Mouse (Mus musculus) heart, embryonic 10.5 days (tissue): ENCODE measurements around the gene Lgals12. TPM values are rescaled to one million over a fixed set of nuclear protein-coding genes. Genes with fewer than 3 reads are reported as not detected.

Experiments
- DNase-seq: peaks from one replicate; pipeline ENCODE4 v3.0.0-alpha.2; 2017; ENCODE audit warnings: low spot score
- H3K27ac ChIP-seq: fragments of 300-500 bp; sonication (generic); 2 replicates; pipeline ENCODE4 v1.5.1; 2016; ENCODE audit warnings: mild to moderate bottlenecking
- H3K27me3 ChIP-seq: fragments of 300-500 bp; sonication (generic); 2 replicates; pipeline ENCODE4 v1.6.1; 2016; ENCODE audit warnings: mild to moderate bottlenecking; ENCODE audit not compliant: poor library complexity, insufficient read depth, severe bottlenecking
- H3K36me3 ChIP-seq: fragments of 300-500 bp; sonication (generic); 2 replicates; pipeline ENCODE4 v1.6.1; 2016; ENCODE audit warnings: mild to moderate bottlenecking, moderate library complexity
- H3K4me1 ChIP-seq: fragments of 300-500 bp; sonication (generic); 2 replicates; pipeline ENCODE4 v1.6.1; 2016; ENCODE audit warnings: mild to moderate bottlenecking
- H3K4me3 ChIP-seq: fragments of 300-500 bp; sonication (generic); 2 replicates; pipeline ENCODE4 v1.5.1; 2016; ENCODE audit warnings: mild to moderate bottlenecking, moderate library complexity
- H3K9me3 ChIP-seq: fragments of 300-500 bp; sonication (generic); 2 replicates; pipeline ENCODE4 v1.6.1; 2016; ENCODE audit warnings: mild to moderate bottlenecking, moderate library complexity
- WGBS: fragments of 180-500 bp; shearing (Covaris S2); methylation state at CpG from one replicate; pipeline ENCODE4 v1.1.7; 2016; 5-methylcytosine and 5-hydroxymethylcytosine counted together
- polyA plus RNA-seq: library from polyadenylated mRNA; unstranded; fragments of >200 nt; fragmentation: Nextera tagmentation; extraction: Ambion mirVana; gene quantifications from 2 replicates; pipeline ENCODE4 v1.2.1, GENCODE M21; 2016

The Lgals12 gene
- polyA plus RNA-seq = 0.06 TPM in 1 of 2 replicates, not detected in the other

GRCm38 (mm10) chr19:7606801-7607689, at the start of gene Lgals12:
Lgals12 (minus strand) TSS chr19:7607193.
- H3K27me3 ChIP-seq = peaks cover 41% of the 10 kb centered on the region
- no peaks in the 10 kb centered on the region for H3K36me3 ChIP-seq
- H3K9me3 ChIP-seq = no peaks in the 10 kb centered on the region
- 5% methylated on average over 15 of the region's 15 CpGs for WGBS
- peaks cover 22% of the 10 kb centered on the region for H3K4me1 ChIP-seq
- H3K4me3 ChIP-seq = peak within 1 kb of the TSS; percentile 55
- 0 out of 2 replicates have a peak within 1 kb of the TSS, but pooled peaks have one; percentile 36 for H3K27ac ChIP-seq
- peak; percentile 74 for DNase-seq

- Histone ChIP-seq H3K36me3 (no peaks in the 10 kb centered on the region), H3K4me3 (no peak overlapping the region), H3K27ac (no peak overlapping the region), H3K9me3 (no peaks in the 10 kb centered on the region), H3K27me3 (no peaks in the 10 kb centered on the region), H3K4me1 (no peaks in the 10 kb centered on the region)
- DNase-seq = no peak
- WGBS = 83% methylated on average over 8 of the region's 8 CpGs
Observed at GRCm38 (mm10) chr19:7648913-7649666, 42.1 kb upstream of the Lgals12 start.

GRCm38 (mm10) chr19:7633786-7634185, 26.8 kb upstream of the Lgals12 start:
- Histone ChIP-seq H3K4me3 (no peak overlapping the region), H3K36me3 (no peaks in the 10 kb centered on the region), H3K4me1 (no peaks in the 10 kb centered on the region), H3K9me3 (no peaks in the 10 kb centered on the region), H3K27me3 (no peaks in the 10 kb centered on the region), H3K27ac (no peak overlapping the region)
- no peak for DNase-seq
- WGBS = 65% methylated on average over 1 of the region's 1 CpGs

- DNase-seq = no peak
- no peaks in the 10 kb centered on the region for H3K9me3 ChIP-seq
- no peaks in the 10 kb centered on the region for H3K4me1 ChIP-seq
- no peak overlapping the region for H3K4me3 ChIP-seq
- H3K27me3 ChIP-seq = no peaks in the 10 kb centered on the region
- H3K36me3 ChIP-seq = no peaks in the 10 kb centered on the region
- H3K27ac ChIP-seq = no peak overlapping the region
Observed at GRCm38 (mm10) chr19:7633021-7633420, 26.0 kb upstream of the Lgals12 start.

GRCm38 (mm10) chr19:7617696-7618095, 10.7 kb upstream of the Lgals12 start:
- Histone ChIP-seq H3K9me3 (no peaks in the 10 kb centered on the region), H3K4me1 (no peaks in the 10 kb centered on the region), H3K36me3 (no peaks in the 10 kb centered on the region), H3K27ac (no peak overlapping the region), H3K27me3 (peaks cover 29% of the 10 kb centered on the region), H3K4me3 (no peak overlapping the region)
- peak; percentile 72 for DNase-seq
- WGBS = 39% methylated on average over 7 of the region's 7 CpGs

- 67% methylated on average over 3 of the region's 3 CpGs for WGBS
- H3K4me3 ChIP-seq = no peak overlapping the region
- H3K27ac ChIP-seq = no peak overlapping the region
- DNase-seq = no peak
- peaks cover 35% of the 10 kb centered on the region for H3K27me3 ChIP-seq
- H3K4me1 ChIP-seq = peaks cover 5% of the 10 kb centered on the region
- no peaks in the 10 kb centered on the region for H3K36me3 ChIP-seq
- H3K9me3 ChIP-seq = no peaks in the 10 kb centered on the region
Observed at GRCm38 (mm10) chr19:7617085-7617484, 10.1 kb upstream of the Lgals12 start.

GRCm38 (mm10) chr19:7616231-7616930, 9.4 kb upstream of the Lgals12 start:
- H3K36me3 ChIP-seq = no peaks in the 10 kb centered on the region
- no peak overlapping the region for H3K27ac ChIP-seq
- H3K27me3 ChIP-seq = peaks cover 42% of the 10 kb centered on the region
- H3K4me1 ChIP-seq = peaks cover 5% of the 10 kb centered on the region
- no peak overlapping the region for H3K4me3 ChIP-seq
- WGBS = 72% methylated on average over 5 of the region's 5 CpGs
- no peak for DNase-seq
- no peaks in the 10 kb centered on the region for H3K9me3 ChIP-seq

GRCm38 (mm10) chr19:7613151-7613550, 6.2 kb upstream of the Lgals12 start:
- Histone ChIP-seq H3K36me3 (no peaks in the 10 kb centered on the region), H3K4me3 (no peak overlapping the region), H3K9me3 (no peaks in the 10 kb centered on the region), H3K4me1 (peaks cover 5% of the 10 kb centered on the region), H3K27ac (no peak overlapping the region), H3K27me3 (peaks cover 59% of the 10 kb centered on the region)
- WGBS = 79% methylated on average over 7 of the region's 7 CpGs
- no peak for DNase-seq

- Histone ChIP-seq H3K4me1 (peaks cover 12% of the 10 kb centered on the region), H3K27ac (peak within 1 kb of the TSS; percentile 72), H3K9me3 (no peaks in the 10 kb centered on the region), H3K36me3 (no peaks in the 10 kb centered on the region), H3K27me3 (peaks cover 64% of the 10 kb centered on the region), H3K4me3 (peak within 1 kb of the TSS; percentile 63)
- peak; percentile 75 for DNase-seq
- WGBS = 4% methylated on average over 54 of the region's 54 CpGs
Observed at GRCm38 (mm10) chr19:7611942-7612757, 5.2 kb upstream of the Lgals12 start, which contains the start of gene Hrasls5. Hrasls5 (plus strand) TSS chr19:7612541.

- H3K9me3 ChIP-seq = no peaks in the 10 kb centered on the region
- WGBS = 69% methylated on average over 7 of the region's 7 CpGs
- H3K4me1 ChIP-seq = peaks cover 27% of the 10 kb centered on the region
- H3K27ac ChIP-seq = no peak overlapping the region
- no peak overlapping the region for H3K4me3 ChIP-seq
- peak; percentile 71 for DNase-seq
- peaks cover 48% of the 10 kb centered on the region for H3K27me3 ChIP-seq
- no peaks in the 10 kb centered on the region for H3K36me3 ChIP-seq
Observed at GRCm38 (mm10) chr19:7607690-7608201, 753 bp upstream of the Lgals12 start.

- Histone ChIP-seq H3K4me1 (peaks cover 22% of the 10 kb centered on the region), H3K4me3 (peak overlapping the region; percentile 55), H3K27me3 (peaks cover 32% of the 10 kb centered on the region), H3K9me3 (no peaks in the 10 kb centered on the region), H3K36me3 (no peaks in the 10 kb centered on the region), H3K27ac (no peak overlapping the region)
- WGBS = 5% methylated on average over 15 of the region's 15 CpGs
- DNase-seq = peak; percentile 73
Observed at GRCm38 (mm10) chr19:7605930-7606783, 836 bp downstream of the Lgals12 start.
